Mouse (Mus musculus) liver, embryonic 14.5 days (tissue): ENCODE measurements around the gene Crp. TPM values are rescaled to one million over a fixed set of nuclear protein-coding genes. Genes with fewer than 3 reads are reported as not detected.
A peak's percentile ranks its signal among the peaks of the same experiment; 100 is the strongest.

Source experiments
- ATAC-seq: fragments of 200-750 bp; cut with Nextera tagmentation; 2 replicates; pipeline ENCODE4 v1.8.0; 2017; ENCODE audit warnings: moderate number of reproducible peaks, mild to moderate bottlenecking, moderate library complexity; ENCODE audit not compliant: insufficient read depth
- DNase-seq, 3 experiments: peaks; one replicate each; pipeline ENCODE4 v3.0.0-alpha.2; 2012 to 2013; ENCODE audit warnings: low read depth in 3 of 3, low spot score in 3 of 3
- H3K27ac ChIP-seq: fragments of 300-500 bp; sonication (generic); 2 replicates; pipeline ENCODE4 v1.5.1; 2014; ENCODE audit warnings: moderate library complexity, mild to moderate bottlenecking, control low read depth, inconsistent platforms
- H3K27me3 ChIP-seq: fragments of 300-500 bp; sonication (generic); 2 replicates; pipeline ENCODE4 v1.6.1; 2014; ENCODE audit warnings: mild to moderate bottlenecking, low read length, moderate library complexity; ENCODE audit not compliant: control insufficient read depth, insufficient read depth
- H3K36me3 ChIP-seq: fragments of 300-500 bp; sonication (generic); replicated peaks from 2 replicates; pipeline ENCODE4 v1.6.1; 2014; ENCODE audit warnings: low read depth; ENCODE audit not compliant: control insufficient read depth, insufficient read depth
- H3K4me1 ChIP-seq, 2 experiments: fragments of 200-500 bp in 1 of 2; fragments of 300-500 bp in 1 of 2; sonication (generic) in 1 of 2; replicated peaks; 2 replicates each; pipeline ENCODE4 v1.6.1; 2012 to 2014; ENCODE audit warnings: antibody characterized with exemption in 1 of 2, inconsistent platforms in 1 of 2, low read length in 1 of 2; ENCODE audit not compliant: control insufficient read depth in 2 of 2, insufficient read depth in 2 of 2
- H3K4me2 ChIP-seq: fragments of 300-500 bp; sonication (generic); 2 replicates; pipeline ENCODE4 v1.6.1; 2014; ENCODE audit warnings: low read depth, mild to moderate bottlenecking, control low read depth, moderate library complexity
- H3K4me3 ChIP-seq, 2 experiments: fragments of 200-500 bp in 1 of 2; fragments of 300-500 bp in 1 of 2; sonication (generic) in 1 of 2; 2 replicates each; pipeline ENCODE4 v1.5.1; 2012 to 2014; ENCODE audit warnings: low read depth in 2 of 2, low read length in 2 of 2, mild to moderate bottlenecking in 2 of 2, control low read depth in 1 of 2, inconsistent platforms in 1 of 2, moderate library complexity in 1 of 2; ENCODE audit not compliant: insufficient read depth in 1 of 2
- H3K9ac ChIP-seq: fragments of 300-500 bp; sonication (generic); replicated peaks from 2 replicates; pipeline ENCODE4 v1.6.1; 2014; ENCODE audit warnings: mild to moderate bottlenecking, control low read depth, moderate library complexity
- H3K9me3 ChIP-seq: fragments of 300-500 bp; sonication (generic); 2 replicates; pipeline ENCODE4 v1.6.1; 2016; ENCODE audit warnings: low read length, mixed read lengths; ENCODE audit not compliant: control insufficient read depth
- CTCF ChIP-seq: IDR thresholded peaks from 2 replicates; pipeline ENCODE4 v1.5.1; 2016; ENCODE audit warnings: antibody characterized with exemption, low read depth, control low read depth
- EP300 ChIP-seq: IDR thresholded peaks from 2 replicates; pipeline ENCODE4 v1.6.1; 2016; ENCODE audit warnings: antibody characterized with exemption, low read depth
- WGBS: fragments of 180-500 bp; shearing (Covaris S2); extraction: QIAGEN DNeasy Blood & Tissue Kit; methylation state at CpG from one replicate; pipeline ENCODE4 v1.1.7; 2014; ENCODE audit not compliant: insufficient replicate concordance; 5-methylcytosine and 5-hydroxymethylcytosine counted together
- polyA plus RNA-seq, 2 experiments: library from polyadenylated mRNA; depleted of rRNA in 1 of 2; stranded (reverse) in 1 of 2; unstranded in 1 of 2; fragments of >200 nt; fragmentation: Nextera tagmentation in 1 of 2; extraction: Ambion mirVana in 1 of 2; gene quantifications; 2 replicates each; pipeline versions ENCODE4 v1.2.1 to v1.2.3; 2012 to 2014

Gene Crp
- polyA plus RNA-seq, 2 experiments = 10.8 to 39.0 TPM

- no peak overlapping the region for H3K9ac ChIP-seq
- H3K4me1 ChIP-seq = no peaks in the 10 kb centered on the region
- TF ChIP-seq CTCF (no peak), EP300 (no peak)
- no peaks in the 10 kb centered on the region for H3K36me3 ChIP-seq
- no peak overlapping the region for H3K27ac ChIP-seq
- H3K4me2 ChIP-seq = no peak overlapping the region
- DNase-seq (peak in 1 of 3 experiments; percentile 4), ATAC-seq (peak; percentile 60; the same call in 1 of the 2 replicates)
- no peak overlapping the region for H3K4me3 ChIP-seq
- no peaks in the 10 kb centered on the region for H3K9me3 ChIP-seq
- H3K27me3 ChIP-seq = no peaks in the 10 kb centered on the region
Measured at GRCm38 (mm10) chr1:172697422-172697821, 433 bp upstream of the Crp start.

GRCm38 (mm10) chr1:172700814-172701213 lies 3.0 kb downstream of the Crp start:
- no peak overlapping the region for H3K27ac ChIP-seq
- TF ChIP-seq EP300 (no peak), CTCF (no peak)
- DNase-seq = no peak
- H3K4me2 ChIP-seq = no peak overlapping the region
- H3K4me1 ChIP-seq = no peaks in the 10 kb centered on the region
- H3K9me3 ChIP-seq = no peaks in the 10 kb centered on the region
- WGBS = 63% methylated on average over 3 of the region's 3 CpGs
- no peak overlapping the region for H3K4me3 ChIP-seq
- no peaks in the 10 kb centered on the region for H3K27me3 ChIP-seq
- no peaks in the 10 kb centered on the region for H3K36me3 ChIP-seq
- H3K9ac ChIP-seq = no peak overlapping the region
- no peak for ATAC-seq

- no peak overlapping the region for H3K4me2 ChIP-seq
- H3K36me3 ChIP-seq = no peaks in the 10 kb centered on the region
- DNase-seq = no peak
- no peaks in the 10 kb centered on the region for H3K4me1 ChIP-seq
- H3K27ac ChIP-seq = no peak overlapping the region
- WGBS = 64% methylated on average over 2 of the region's 2 CpGs
- no peaks in the 10 kb centered on the region for H3K9me3 ChIP-seq
- no peak overlapping the region for H3K9ac ChIP-seq
- ATAC-seq = no peak
- no peaks in the 10 kb centered on the region for H3K27me3 ChIP-seq
- H3K4me3 ChIP-seq = no peak overlapping the region
- TF ChIP-seq EP300 (no peak), CTCF (no peak)
Measured at GRCm38 (mm10) chr1:172701381-172701780, 3.5 kb downstream of the Crp start.

- Histone ChIP-seq H3K9ac (no peak overlapping the region), H3K4me2 (no peak overlapping the region), H3K4me3 (no peak overlapping the region), H3K27me3 (no peaks in the 10 kb centered on the region), H3K4me1 (no peaks in the 10 kb centered on the region), H3K27ac (no peak overlapping the region), H3K9me3 (no peaks in the 10 kb centered on the region), H3K36me3 (no peaks in the 10 kb centered on the region)
- DNase-seq = no peak
- WGBS = 53% methylated on average over 3 of the region's 3 CpGs
- TF ChIP-seq CTCF (no peak), EP300 (no peak)
- ATAC-seq = no peak
Measured at GRCm38 (mm10) chr1:172701901-172702300, 4.0 kb downstream of the Crp start.

- H3K4me2 ChIP-seq = no peak overlapping the region
- no peak for ATAC-seq
- no peaks in the 10 kb centered on the region for H3K36me3 ChIP-seq
- no peaks in the 10 kb centered on the region for H3K27me3 ChIP-seq
- WGBS = 28% methylated on average over 4 of the region's 4 CpGs
- no peak overlapping the region for H3K27ac ChIP-seq
- TF ChIP-seq EP300 = no peak
- no peak for TF ChIP-seq CTCF
- H3K9ac ChIP-seq = no peak overlapping the region
- no peak overlapping the region for H3K4me3 ChIP-seq
- H3K4me1 ChIP-seq = no peaks in the 10 kb centered on the region
- no peaks in the 10 kb centered on the region for H3K9me3 ChIP-seq
- DNase-seq = no peak
Measured at GRCm38 (mm10) chr1:172704769-172705168, 6.9 kb downstream of the Crp start.
